Mouse (Mus musculus): ENCODE measurements around the gene Dlk2. TPM values are rescaled to one million over a fixed set of nuclear protein-coding genes. Genes with fewer than 3 reads are reported as not detected.

The Dlk2 gene
- polyA plus RNA-seq, 1 experiment, result 0.61 TPM

DNA sequence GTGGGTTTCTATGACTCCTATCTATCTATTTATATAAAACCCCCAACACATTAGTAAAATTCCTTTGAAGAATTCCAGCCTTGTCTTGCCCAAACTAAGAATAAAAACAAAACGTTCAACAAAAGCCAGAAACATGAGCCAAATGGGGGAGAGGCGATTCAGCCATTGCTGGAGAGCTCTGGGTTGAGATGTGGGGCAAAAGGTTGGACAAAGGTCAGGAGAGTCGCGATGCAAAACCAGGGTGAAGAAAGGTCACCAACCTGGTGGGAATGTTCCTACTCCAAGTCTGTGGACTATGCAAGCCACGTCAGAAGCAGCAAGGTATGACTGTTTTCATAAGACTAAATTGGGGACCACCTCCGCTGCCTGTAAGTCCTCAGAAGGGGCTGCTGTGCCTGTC is 23.3 kb downstream of the Dlk2 start:
- H3K4me3 ChIP-seq (ENCODE audit: insufficient read depth, low read depth, low read length), result no peak overlapping the region
- peak; percentile 36 for DNase-seq
- no peak for TF ChIP-seq CTCF (conservative IDR thresholded peaks at IDR 0.05; ENCODE audit: insufficient read depth, insufficient read length, low read depth, low read length)
- no peak for TF ChIP-seq POLR2A (IDR thresholded peaks at IDR 0.05; ENCODE audit: low read depth, low read length)
- 47% methylated on average over 6 of the region's 6 CpGs for WGBS
- no peak overlapping the region for H3K27ac ChIP-seq (ENCODE audit: insufficient read depth, low read depth, low read length)
- H3K27me3 ChIP-seq (replicated peaks; ENCODE audit: control insufficient read depth, insufficient read depth, low read length), result no peaks in the 10 kb centered on the region
- 0 out of 2 replicates have a peak, but pooled peaks cover 3% of the 10 kb centered on the region for H3K4me1 ChIP-seq (ENCODE audit: control insufficient read depth, insufficient read depth, low read length)
- H3K36me3 ChIP-seq (ENCODE audit: control insufficient read depth, insufficient read depth, low read length), result no peaks in the 10 kb centered on the region

DNA sequence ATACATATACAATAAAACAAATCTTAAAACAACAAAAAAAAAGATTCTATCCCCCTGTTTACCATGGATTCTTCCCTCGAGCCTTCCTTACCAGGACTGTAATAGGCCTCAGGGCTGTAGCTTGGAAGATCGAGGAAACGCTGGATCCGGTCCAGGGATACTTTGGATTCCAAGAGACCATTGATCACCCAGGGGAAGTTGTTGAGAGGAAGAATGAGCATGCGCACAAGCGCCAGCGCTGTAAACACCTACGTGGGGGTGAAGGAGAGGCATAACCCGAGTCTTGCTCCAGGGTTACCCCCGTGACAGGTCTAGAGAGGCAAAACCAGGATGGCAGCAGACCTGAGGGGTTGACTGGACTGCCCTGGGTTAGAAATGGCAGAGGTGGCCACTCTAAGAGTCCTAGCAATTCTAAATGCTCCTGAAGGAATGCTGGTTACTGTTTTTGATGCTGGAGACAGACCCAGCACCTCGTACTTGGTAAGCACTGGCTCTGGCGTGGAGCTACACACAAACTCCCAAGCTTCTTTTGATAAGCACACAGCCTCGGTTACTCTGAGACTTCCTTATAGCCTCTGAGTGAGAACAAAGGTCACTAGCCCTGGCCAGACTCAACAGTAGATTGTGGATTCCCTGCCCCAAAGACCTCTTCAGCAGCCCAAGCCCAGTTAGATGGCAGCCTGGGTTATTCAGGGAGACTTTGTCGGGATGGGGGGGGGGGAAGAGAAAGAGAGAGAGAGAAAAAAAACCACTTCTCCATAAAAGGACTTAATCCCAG is 25.0 kb downstream of the Dlk2 start:
- Histone ChIP-seq H3K27ac (ENCODE audit: insufficient read depth, low read depth, low read length) (no peak overlapping the region), H3K36me3 (ENCODE audit: control insufficient read depth, insufficient read depth, low read length) (no peaks in the 10 kb centered on the region), H3K4me3 (ENCODE audit: insufficient read depth, low read depth, low read length) (no peak overlapping the region), H3K27me3 (replicated peaks; ENCODE audit: control insufficient read depth, insufficient read depth, low read length) (no peaks in the 10 kb centered on the region), H3K4me1 (ENCODE audit: control insufficient read depth, insufficient read depth, low read length) (0 out of 2 replicates have a peak, but pooled peaks cover 7% of the 10 kb centered on the region)
- no peak for TF ChIP-seq CTCF (conservative IDR thresholded peaks at IDR 0.05; ENCODE audit: insufficient read depth, insufficient read length, low read depth, low read length)
- TF ChIP-seq POLR2A (IDR thresholded peaks at IDR 0.05; ENCODE audit: low read depth, low read length), result no peak
- peak; percentile 46 for DNase-seq
- WGBS, result 84% methylated on average over 14 of the region's 14 CpGs

DNA sequence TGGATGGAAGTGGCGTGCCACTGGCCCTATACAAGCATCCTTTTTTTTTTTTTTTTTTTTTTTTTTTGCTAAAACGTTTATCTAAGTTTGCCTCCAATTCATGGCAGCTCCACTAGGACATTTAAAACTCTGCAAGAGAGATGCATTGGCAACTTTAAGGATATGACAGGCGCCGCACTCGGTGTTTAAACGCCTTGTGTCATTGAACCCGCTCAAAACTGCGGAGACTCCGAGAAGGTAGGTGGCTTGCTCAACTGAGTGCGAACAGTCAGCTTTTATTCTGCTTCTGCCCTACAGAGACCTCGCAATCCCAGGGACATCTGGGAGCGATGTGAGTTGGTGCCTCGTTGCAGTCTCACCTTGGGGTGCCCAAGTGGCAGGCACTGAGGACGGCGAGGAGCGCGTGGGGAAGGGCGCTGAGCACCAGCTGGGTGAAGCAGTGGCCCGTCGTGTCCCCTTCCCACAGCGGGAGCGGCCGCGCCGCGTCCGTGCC is 30.2 kb downstream of the Dlk2 start:
- 2% methylated on average over 27 of the region's 27 CpGs for WGBS
- DNase-seq, result no peak
- Histone ChIP-seq H3K27ac (ENCODE audit: insufficient read depth, low read depth, low read length) (peak overlapping the region; percentile 87), H3K4me3 (ENCODE audit: insufficient read depth, low read depth, low read length) (peak overlapping the region; percentile 91), H3K27me3 (replicated peaks; ENCODE audit: control insufficient read depth, insufficient read depth, low read length) (no peaks in the 10 kb centered on the region), H3K4me1 (ENCODE audit: control insufficient read depth, insufficient read depth, low read length) (0 out of 2 replicates have a peak, but pooled peaks cover 4% of the 10 kb centered on the region), H3K36me3 (ENCODE audit: control insufficient read depth, insufficient read depth, low read length) (no peaks in the 10 kb centered on the region)
- TF ChIP-seq CTCF (conservative IDR thresholded peaks at IDR 0.05; ENCODE audit: insufficient read depth, insufficient read length, low read depth, low read length), result no peak
- no peak for TF ChIP-seq POLR2A (IDR thresholded peaks at IDR 0.05; ENCODE audit: low read depth, low read length)

DNA sequence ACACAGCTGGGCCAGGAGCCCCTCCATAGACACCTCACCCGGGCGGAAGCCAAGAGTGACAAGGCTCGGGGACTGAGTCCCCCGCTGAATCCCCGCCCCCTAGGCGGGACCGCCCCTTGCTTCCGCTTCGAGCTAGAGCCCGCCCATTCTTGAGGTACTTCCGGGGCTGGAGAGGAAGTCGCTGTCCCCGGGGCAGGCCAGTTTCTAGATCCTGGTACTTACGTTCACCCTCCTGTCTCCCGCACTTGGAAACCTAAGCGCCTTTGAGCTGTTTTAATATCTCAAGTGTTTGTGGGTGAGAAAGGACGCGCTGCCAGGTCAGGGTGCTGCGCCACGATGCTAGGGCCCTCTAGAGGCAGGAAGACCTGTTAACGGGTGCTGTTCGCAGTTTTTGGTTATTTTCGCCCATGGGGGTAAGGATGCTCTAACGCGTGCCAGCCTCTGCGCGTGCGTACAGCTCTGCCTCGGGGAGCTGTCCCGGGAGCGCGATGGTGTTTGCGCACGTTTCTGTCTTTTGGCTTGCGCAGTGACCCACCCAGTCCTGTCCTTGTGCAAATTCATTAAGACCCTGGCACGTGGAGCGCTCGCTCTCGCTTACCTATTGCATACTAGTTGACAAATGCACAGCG is 30.8 kb downstream of the Dlk2 start, which contains the start of gene Abcc10:
Abcc10 (minus strand) TSS at position 447 of the 629 bp plus-strand sequence.
- Histone ChIP-seq H3K4me3 (ENCODE audit: insufficient read depth, low read depth, low read length) (peak within 1 kb of the TSS; percentile 91), H3K27me3 (replicated peaks; ENCODE audit: control insufficient read depth, insufficient read depth, low read length) (no peaks in the 10 kb centered on the region), H3K4me1 (ENCODE audit: control insufficient read depth, insufficient read depth, low read length) (0 out of 2 replicates have a peak, but pooled peaks cover 4% of the 10 kb centered on the region), H3K36me3 (ENCODE audit: control insufficient read depth, insufficient read depth, low read length) (no peaks in the 10 kb centered on the region), H3K27ac (ENCODE audit: insufficient read depth, low read depth, low read length) (peak within 1 kb of the TSS; percentile 87)
- DNase-seq, result peak; percentile 97
- under 1% methylated on average over 40 of the region's 40 CpGs for WGBS
- TF ChIP-seq CTCF (conservative IDR thresholded peaks at IDR 0.05; ENCODE audit: insufficient read depth, insufficient read length, low read depth, low read length) (peak; percentile 27; the same call in 1 of the 2 replicates), POLR2A (IDR thresholded peaks at IDR 0.05; ENCODE audit: low read depth, low read length) (peak; percentile 39)

DNA sequence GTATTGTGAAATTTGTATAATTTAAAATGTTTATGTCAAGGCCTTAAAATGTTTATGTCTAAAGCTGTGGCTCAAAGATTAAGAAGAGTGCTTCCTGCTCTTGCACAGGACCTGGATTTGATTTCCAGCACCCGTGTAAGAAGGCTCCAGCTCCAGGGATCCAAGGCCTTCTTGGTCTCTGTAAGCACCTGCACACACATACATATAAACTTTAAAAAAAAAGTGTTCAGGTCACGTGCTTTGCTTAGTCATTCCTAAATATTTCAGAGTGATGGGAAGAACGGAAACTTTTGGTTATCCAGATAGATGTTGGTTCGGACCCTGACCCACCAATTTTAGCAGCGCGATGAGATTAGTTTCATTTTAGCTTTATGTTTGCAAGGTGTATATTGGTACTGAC is 31.5 kb downstream of the Dlk2 start:
- no peak for TF ChIP-seq POLR2A (IDR thresholded peaks at IDR 0.05; ENCODE audit: low read depth, low read length)
- TF ChIP-seq CTCF (conservative IDR thresholded peaks at IDR 0.05; ENCODE audit: insufficient read depth, insufficient read length, low read depth, low read length), result no peak
- Histone ChIP-seq H3K27ac (ENCODE audit: insufficient read depth, low read depth, low read length) (no peak overlapping the region), H3K4me1 (ENCODE audit: control insufficient read depth, insufficient read depth, low read length) (0 out of 2 replicates have a peak, but pooled peaks cover 4% of the 10 kb centered on the region), H3K27me3 (replicated peaks; ENCODE audit: control insufficient read depth, insufficient read depth, low read length) (no peaks in the 10 kb centered on the region), H3K4me3 (ENCODE audit: insufficient read depth, low read depth, low read length) (no peak overlapping the region), H3K36me3 (ENCODE audit: control insufficient read depth, insufficient read depth, low read length) (no peaks in the 10 kb centered on the region)
- WGBS, result 80% methylated on average over 6 of the region's 6 CpGs
- no peak for DNase-seq

DNA sequence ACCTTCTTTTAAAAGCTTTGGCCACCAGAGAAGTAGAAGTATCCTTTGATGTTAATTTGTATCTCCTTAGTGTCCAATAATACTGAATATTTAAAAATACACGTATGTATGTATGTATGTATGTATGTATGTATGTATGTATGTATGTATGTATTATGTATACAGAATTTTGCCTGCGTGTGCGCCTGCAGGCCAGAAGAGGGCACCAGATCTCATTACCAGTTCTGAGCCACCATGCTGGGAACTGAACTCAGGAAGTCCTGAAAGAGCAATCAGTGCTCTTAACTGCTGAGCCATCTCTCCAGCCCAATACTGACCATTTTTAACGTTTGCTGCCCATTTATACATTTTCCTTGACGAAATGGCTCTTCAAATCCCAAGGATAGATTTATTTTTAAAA is 39.3 kb downstream of the Dlk2 start:
- TF ChIP-seq POLR2A (IDR thresholded peaks at IDR 0.05; ENCODE audit: low read depth, low read length), result no peak
- peak; percentile 56; the same call in 1 of the 2 replicates for TF ChIP-seq CTCF (conservative IDR thresholded peaks at IDR 0.05; ENCODE audit: insufficient read depth, insufficient read length, low read depth, low read length)
- no peak for DNase-seq
- no peak overlapping the region for H3K27ac ChIP-seq (ENCODE audit: insufficient read depth, low read depth, low read length)
- H3K27me3 ChIP-seq (replicated peaks; ENCODE audit: control insufficient read depth, insufficient read depth, low read length), result no peaks in the 10 kb centered on the region
- 28% methylated on average over 5 of the region's 5 CpGs for WGBS
- no peak overlapping the region for H3K4me3 ChIP-seq (ENCODE audit: insufficient read depth, low read depth, low read length)
- H3K4me1 ChIP-seq (ENCODE audit: control insufficient read depth, insufficient read depth, low read length), result no peaks in the 10 kb centered on the region
- no peaks in the 10 kb centered on the region for H3K36me3 ChIP-seq (ENCODE audit: control insufficient read depth, insufficient read depth, low read length)

DNA sequence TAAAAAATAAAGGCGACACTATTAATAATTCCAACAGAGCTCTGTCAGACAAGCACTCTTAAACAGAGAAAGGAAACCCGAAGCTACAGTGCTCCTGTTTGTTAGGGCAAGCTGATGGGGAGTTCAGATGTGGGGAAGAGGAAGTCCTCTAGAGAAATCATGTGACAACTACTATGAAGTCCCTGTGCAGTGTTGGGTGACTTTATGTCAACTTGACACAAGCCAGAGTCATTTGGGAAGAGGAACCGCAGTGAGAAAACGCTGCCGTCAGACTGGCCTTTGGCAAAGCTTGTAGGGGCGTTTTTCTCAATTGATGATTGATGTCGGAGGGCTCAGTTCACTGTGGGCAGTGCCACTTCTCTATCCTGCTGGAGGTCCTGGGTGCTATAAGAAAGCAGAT is 44.0 kb downstream of the Dlk2 start:
- Histone ChIP-seq H3K4me1 (ENCODE audit: control insufficient read depth, insufficient read depth, low read length) (no peaks in the 10 kb centered on the region), H3K36me3 (ENCODE audit: control insufficient read depth, insufficient read depth, low read length) (no peaks in the 10 kb centered on the region), H3K27ac (ENCODE audit: insufficient read depth, low read depth, low read length) (no peak overlapping the region), H3K4me3 (ENCODE audit: insufficient read depth, low read depth, low read length) (no peak overlapping the region), H3K27me3 (replicated peaks; ENCODE audit: control insufficient read depth, insufficient read depth, low read length) (no peaks in the 10 kb centered on the region)
- no peak for DNase-seq
- no peak for TF ChIP-seq CTCF (conservative IDR thresholded peaks at IDR 0.05; ENCODE audit: insufficient read depth, insufficient read length, low read depth, low read length)
- no peak for TF ChIP-seq POLR2A (IDR thresholded peaks at IDR 0.05; ENCODE audit: low read depth, low read length)
- WGBS, result 71% methylated on average over 7 of the region's 7 CpGs

All from kidney, adult 2 months (tissue).